Mouse (Mus musculus) hindbrain, embryonic 11.5 days (tissue): ENCODE results near the gene Prmt3. TPM values are rescaled to one million over a fixed set of nuclear protein-coding genes. Genes with fewer than 3 reads are reported as not detected.
A peak's percentile ranks its signal among the peaks of the same experiment; 100 is the strongest.

Source experiments
- ATAC-seq: fragments of 200-750 bp; cut with Nextera tagmentation; 2 replicates; pipeline ENCODE4 v1.8.0; 2017; ENCODE audit warnings: mild to moderate bottlenecking, moderate TSS enrichment, moderate library complexity; ENCODE audit not compliant: low FRiP score
- DNase-seq: peaks from one replicate; pipeline ENCODE4 v3.0.0-alpha.2; 2015; ENCODE audit warnings: low spot score
- H3K27ac ChIP-seq: fragments of 300-500 bp; sonication (generic); 2 replicates; pipeline ENCODE4 v1.5.1; 2014; ENCODE audit warnings: mild to moderate bottlenecking, low read depth, low read length
- H3K27me3 ChIP-seq: fragments of 300-500 bp; sonication (generic); 2 replicates; pipeline ENCODE4 v1.6.1; 2014; ENCODE audit warnings: mild to moderate bottlenecking, low read length, moderate library complexity, mixed read lengths; ENCODE audit not compliant: control insufficient read depth, insufficient read depth
- H3K36me3 ChIP-seq: fragments of 300-500 bp; sonication (generic); 2 replicates; pipeline ENCODE4 v1.6.1; 2014; ENCODE audit warnings: mild to moderate bottlenecking, low read length, moderate library complexity, mixed read lengths; ENCODE audit not compliant: control insufficient read depth, insufficient read depth
- H3K4me1 ChIP-seq: fragments of 300-500 bp; sonication (generic); replicated peaks from 2 replicates; pipeline ENCODE4 v1.6.1; 2014; ENCODE audit warnings: low read length, mixed read lengths; ENCODE audit not compliant: control insufficient read depth, insufficient read depth
- H3K4me2 ChIP-seq: fragments of 300-500 bp; sonication (generic); replicated peaks from 2 replicates; pipeline ENCODE4 v1.6.1; 2014; ENCODE audit warnings: mild to moderate bottlenecking, low read depth, low read length
- H3K4me3 ChIP-seq: fragments of 300-500 bp; sonication (generic); 2 replicates; pipeline ENCODE4 v1.5.1; 2014; ENCODE audit warnings: low read depth, low read length
- H3K9ac ChIP-seq: fragments of 300-500 bp; sonication (generic); 2 replicates; pipeline ENCODE4 v1.6.1; 2014; ENCODE audit warnings: low read depth, low read length
- H3K9me3 ChIP-seq: fragments of 300-500 bp; sonication (generic); 2 replicates; pipeline ENCODE4 v1.6.1; 2016; ENCODE audit warnings: low read length; ENCODE audit not compliant: control insufficient read depth
- WGBS: fragments of 180-500 bp; shearing (Covaris S2); extraction: QIAGEN DNeasy Blood & Tissue Kit; methylation state at CpG from one replicate; pipeline ENCODE4 v1.1.7; 2014; 5-methylcytosine and 5-hydroxymethylcytosine counted together
- polyA plus RNA-seq: library from polyadenylated mRNA; unstranded; fragments of >200 nt; fragmentation: Nextera tagmentation; extraction: Ambion mirVana; gene quantifications from 2 replicates; pipeline ENCODE4 v1.2.1, GENCODE M21; 2014

The Prmt3 gene
- polyA plus RNA-seq, 1 experiment from 2014 or later, result 53.5 TPM

GRCm38 (mm10) chr7:49807093-49807682 is 29.0 kb downstream of the Prmt3 start:
- Histone ChIP-seq H3K36me3 (no peaks in the 10 kb centered on the region), H3K9ac (no peak overlapping the region), H3K27ac (no peak overlapping the region), H3K4me1 (no peaks in the 10 kb centered on the region), H3K4me3 (no peak overlapping the region), H3K9me3 (no peaks in the 10 kb centered on the region), H3K4me2 (no peak overlapping the region), H3K27me3 (no peaks in the 10 kb centered on the region)
- DNase-seq (no peak), ATAC-seq (no peak)
- 90% methylated on average over 9 of the region's 9 CpGs for WGBS

DNA sequence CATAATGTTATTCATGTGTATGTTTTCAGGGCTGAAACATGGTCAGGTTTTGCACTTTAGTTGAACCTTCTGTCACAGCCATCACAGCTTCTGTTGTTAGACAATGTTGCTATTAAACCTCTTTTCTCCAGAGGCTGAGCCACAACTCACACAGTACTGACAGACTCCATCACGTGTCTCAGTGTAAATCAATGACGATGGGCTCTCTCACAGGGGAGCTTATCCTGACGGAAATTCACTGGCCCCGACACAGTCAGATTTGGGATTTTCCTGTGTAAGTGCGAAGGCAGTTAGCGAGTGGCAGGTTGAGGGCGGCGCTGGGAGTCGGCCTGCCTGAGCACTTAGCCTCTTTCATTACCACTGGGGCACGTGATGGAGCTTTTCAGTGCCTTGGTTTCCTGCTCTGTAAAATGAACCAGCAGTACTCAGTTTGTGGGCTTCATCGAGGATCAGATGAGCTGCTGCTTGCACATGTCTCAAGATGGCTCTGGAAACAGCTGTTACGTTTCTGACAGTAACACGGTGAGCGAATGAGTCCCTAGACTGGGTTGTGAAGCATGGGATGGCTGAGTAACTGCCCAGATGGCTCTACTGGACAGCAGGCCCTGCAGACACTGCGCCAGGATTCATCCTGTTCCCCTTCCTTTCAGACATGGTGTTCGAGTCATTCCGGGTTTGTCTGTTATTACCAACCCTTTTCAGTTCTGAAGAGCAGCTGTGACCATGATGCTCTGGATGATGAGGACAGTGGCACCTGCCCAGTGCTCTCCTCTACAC is 29.9 kb downstream of the Prmt3 start:
- Histone ChIP-seq H3K9me3 (no peaks in the 10 kb centered on the region), H3K4me2 (no peak overlapping the region), H3K36me3 (no peaks in the 10 kb centered on the region), H3K4me1 (no peaks in the 10 kb centered on the region), H3K4me3 (no peak overlapping the region), H3K27ac (no peak overlapping the region), H3K27me3 (no peaks in the 10 kb centered on the region), H3K9ac (no peak overlapping the region)
- ATAC-seq (no peak), DNase-seq (no peak)
- 86% methylated on average over 17 of the region's 17 CpGs for WGBS

GRCm38 (mm10) chr7:49809100-49809499 is 31.0 kb downstream of the Prmt3 start:
- no peaks in the 10 kb centered on the region for H3K9me3 ChIP-seq
- no peaks in the 10 kb centered on the region for H3K4me1 ChIP-seq
- WGBS, result 92% methylated on average over 6 of the region's 6 CpGs
- H3K4me3 ChIP-seq, result no peak overlapping the region
- no peak overlapping the region for H3K4me2 ChIP-seq
- no peaks in the 10 kb centered on the region for H3K27me3 ChIP-seq
- no peak overlapping the region for H3K9ac ChIP-seq
- no peak overlapping the region for H3K27ac ChIP-seq
- H3K36me3 ChIP-seq, result no peaks in the 10 kb centered on the region
- ATAC-seq (no peak), DNase-seq (no peak)

DNA sequence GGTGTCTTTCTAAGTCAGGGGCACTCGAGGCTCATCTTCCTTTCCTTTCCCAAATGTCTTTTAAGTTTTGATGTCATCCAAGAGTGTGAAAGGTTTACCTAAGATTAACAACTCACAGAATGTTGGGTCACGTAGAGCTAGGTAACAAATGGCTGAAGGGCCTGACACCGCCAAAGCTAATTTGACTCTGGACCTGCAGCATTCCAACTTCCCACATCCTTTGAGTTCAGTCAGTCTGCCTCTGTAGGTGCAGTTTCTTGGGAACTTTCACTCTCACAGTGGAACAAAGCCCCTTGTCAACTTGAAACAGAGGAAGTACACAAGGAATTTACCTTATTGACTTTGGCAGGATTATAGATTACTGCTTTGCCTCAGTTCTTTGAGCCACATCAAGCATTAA is 31.4 kb downstream of the Prmt3 start:
- Histone ChIP-seq H3K4me2 (no peak overlapping the region), H3K36me3 (no peaks in the 10 kb centered on the region), H3K9me3 (no peaks in the 10 kb centered on the region), H3K4me3 (no peak overlapping the region), H3K4me1 (no peaks in the 10 kb centered on the region), H3K27me3 (no peaks in the 10 kb centered on the region), H3K27ac (no peak overlapping the region), H3K9ac (no peak overlapping the region)
- DNase-seq (no peak), ATAC-seq (no peak)
- 66% methylated on average over 3 of the region's 3 CpGs for WGBS

DNA sequence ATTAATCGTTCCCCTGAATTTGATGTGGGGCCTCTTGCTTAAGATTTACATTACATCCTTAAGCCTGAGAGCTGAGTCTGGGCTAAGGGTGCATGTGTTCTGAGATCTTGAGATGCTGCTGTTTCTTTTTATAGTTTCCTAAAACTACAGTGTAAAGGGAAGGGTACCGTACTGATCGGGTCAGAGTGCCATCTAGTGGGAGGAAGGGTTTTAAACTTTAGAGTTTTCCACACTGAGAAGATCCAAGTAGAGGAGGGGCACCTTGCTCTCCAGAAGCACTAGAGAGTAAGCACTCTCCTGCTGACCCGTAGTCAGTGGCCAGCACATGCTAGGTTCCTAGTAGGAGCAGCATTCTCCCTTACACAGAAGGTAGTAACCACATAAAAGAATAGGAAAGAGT is 33.2 kb downstream of the Prmt3 start:
- ATAC-seq (no peak), DNase-seq (peak; percentile 26)
- Histone ChIP-seq H3K4me3 (no peak overlapping the region), H3K36me3 (0 out of 2 replicates have a peak, but pooled peaks cover 3% of the 10 kb centered on the region), H3K9me3 (no peaks in the 10 kb centered on the region), H3K27me3 (no peaks in the 10 kb centered on the region), H3K27ac (no peak overlapping the region), H3K9ac (no peak overlapping the region), H3K4me1 (no peaks in the 10 kb centered on the region), H3K4me2 (no peak overlapping the region)
- WGBS, result 68% methylated on average over 4 of the region's 4 CpGs

GRCm38 (mm10) chr7:49819393-49819792 is 41.2 kb downstream of the Prmt3 start:
- H3K27me3 ChIP-seq, result no peaks in the 10 kb centered on the region
- H3K4me2 ChIP-seq, result no peak overlapping the region
- H3K4me1 ChIP-seq, result 0 out of 2 replicates have a peak, but pooled peaks cover 2% of the 10 kb centered on the region
- peak; percentile 86 for ATAC-seq
- H3K9ac ChIP-seq, result no peak overlapping the region
- 34% methylated on average over 4 of the region's 4 CpGs for WGBS
- DNase-seq, result peak; percentile 43
- 0 out of 2 replicates have a peak, but pooled peaks cover 3% of the 10 kb centered on the region for H3K36me3 ChIP-seq
- no peak overlapping the region for H3K4me3 ChIP-seq
- no peaks in the 10 kb centered on the region for H3K9me3 ChIP-seq
- peak overlapping the region; percentile 7; the same call in 1 of the 2 replicates for H3K27ac ChIP-seq

DNA sequence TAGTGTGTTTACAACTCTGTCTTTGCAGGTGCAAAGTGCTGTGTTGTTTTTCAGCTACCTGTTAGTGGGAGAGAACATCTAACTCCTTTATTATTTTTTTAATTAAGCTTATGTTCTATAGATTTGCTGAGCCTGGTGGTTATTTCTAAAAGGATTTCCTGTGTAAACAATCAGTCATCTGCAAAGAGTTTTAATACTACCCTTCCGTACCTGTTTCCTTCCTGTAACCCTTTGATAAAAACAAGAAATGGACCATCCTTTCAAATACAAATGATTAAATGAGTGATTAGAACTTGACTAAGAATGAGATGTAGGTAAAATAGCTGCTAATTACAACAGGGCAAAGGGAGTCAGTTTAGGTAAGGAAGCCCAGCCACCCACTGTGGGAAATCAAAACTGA is 43.2 kb downstream of the Prmt3 start:
- H3K4me1 ChIP-seq, result 0 out of 2 replicates have a peak, but pooled peaks cover 2% of the 10 kb centered on the region
- H3K27me3 ChIP-seq, result no peaks in the 10 kb centered on the region
- no peak overlapping the region for H3K4me2 ChIP-seq
- ATAC-seq (no peak), DNase-seq (no peak)
- 92% methylated on average over 1 of the region's 1 CpGs for WGBS
- H3K27ac ChIP-seq, result no peak overlapping the region
- no peak overlapping the region for H3K9ac ChIP-seq
- no peaks in the 10 kb centered on the region for H3K36me3 ChIP-seq
- H3K4me3 ChIP-seq, result no peak overlapping the region
- no peaks in the 10 kb centered on the region for H3K9me3 ChIP-seq

- 0 out of 2 replicates have a peak, but pooled peaks cover 2% of the 10 kb centered on the region for H3K4me1 ChIP-seq
- no peak overlapping the region for H3K9ac ChIP-seq
- H3K27ac ChIP-seq, result no peak overlapping the region
- no peaks in the 10 kb centered on the region for H3K36me3 ChIP-seq
- H3K4me2 ChIP-seq, result no peak overlapping the region
- H3K4me3 ChIP-seq, result no peak overlapping the region
- DNase-seq (no peak), ATAC-seq (no peak)
- H3K27me3 ChIP-seq, result no peaks in the 10 kb centered on the region
- no peaks in the 10 kb centered on the region for H3K9me3 ChIP-seq
- 89% methylated on average over 2 of the region's 2 CpGs for WGBS
Measured at GRCm38 (mm10) chr7:49822028-49822427, 43.9 kb downstream of the Prmt3 start.

DNA sequence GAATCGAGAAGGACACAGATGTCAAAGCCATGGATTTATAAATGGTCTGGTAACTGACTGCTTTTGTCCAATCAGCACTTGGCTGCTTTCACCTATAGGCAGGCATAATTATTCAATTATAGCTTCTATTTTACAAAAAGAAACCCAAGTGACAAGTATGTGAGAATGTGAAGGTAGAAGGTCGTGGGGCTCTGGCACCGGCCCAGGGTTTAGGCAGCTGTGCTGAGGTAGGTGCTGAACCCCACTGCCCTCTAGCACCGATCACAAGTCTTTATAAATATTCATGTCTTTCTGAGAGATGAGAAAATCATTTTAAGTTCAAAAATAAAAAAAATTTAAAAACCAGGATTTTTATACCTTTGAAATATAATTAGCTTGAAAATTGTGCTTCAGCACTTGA is 45.4 kb downstream of the Prmt3 start:
- ATAC-seq, result peak; percentile 27; the same call in 1 of the 2 replicates

More for the DNA sequence above, 45.4 kb downstream of the Prmt3 start:
- H3K9me3 ChIP-seq, result no peaks in the 10 kb centered on the region
- no peak overlapping the region for H3K4me2 ChIP-seq
- H3K27me3 ChIP-seq, result no peaks in the 10 kb centered on the region
- no peak overlapping the region for H3K4me3 ChIP-seq
- no peaks in the 10 kb centered on the region for H3K36me3 ChIP-seq
- H3K9ac ChIP-seq, result no peak overlapping the region
- H3K27ac ChIP-seq, result no peak overlapping the region
- DNase-seq, result no peak
- 66% methylated on average over 4 of the region's 4 CpGs for WGBS
- H3K4me1 ChIP-seq, result 0 out of 2 replicates have a peak, but pooled peaks cover 2% of the 10 kb centered on the region
